In genomic region chr4:149055847-149056246, GRCm38 (mm10) we compare ENCODE assay signal across 27 mouse cellular contexts.
"Had no signal": no experiment of that assay in that cellular context is flagged by ENCODE, and none has a peak within 500 bp of the region (broad histone marks: within the 10 kb centered on the region; RNA-seq: fewer than 3 reads in every experiment).

No protein-coding gene starts in this region.

- H3K4me2 ChIP-seq: forebrain, embryonic 15.5 days; heart, embryonic 12.5 days; hindbrain, embryonic 12.5 days; hindbrain, embryonic 14.5 days; intestine, embryonic 15.5 days; limb, embryonic 12.5 days had no signal

- ATAC-seq: forebrain, embryonic 15.5 days; forebrain, postnatal 0 days; hindbrain, embryonic 16.5 days; inflammation-experienced regulatory T-cells, adult 6 months; intestine, embryonic 15.5 days; intestine, postnatal 0 days had no signal

- H3K9me3 ChIP-seq: forebrain, embryonic 15.5 days; heart, embryonic 10.5 days; heart, embryonic 12.5 days; hindbrain, embryonic 10.5 days; hindbrain, embryonic 12.5 days; intestine, embryonic 15.5 days; limb, embryonic 10.5 days; limb, embryonic 12.5 days had no signal

- H3K36me3 ChIP-seq: forebrain, embryonic 15.5 days; heart, embryonic 10.5 days; heart, embryonic 12.5 days; hindbrain, embryonic 10.5 days; hindbrain, embryonic 12.5 days; intestine, embryonic 15.5 days; limb, embryonic 12.5 days had no signal

- H3K27me3 ChIP-seq: heart, embryonic 12.5 days; intestine, embryonic 15.5 days; limb, embryonic 12.5 days had no signal

- H3K27ac ChIP-seq: forebrain, embryonic 15.5 days; gastrocnemius, adult 2 months; heart, adult 2 months; heart, embryonic 10.5 days; hindbrain, embryonic 10.5 days; hindbrain, embryonic 12.5 days; hindbrain, embryonic 14.5 days; intestine, embryonic 15.5 days; layer of hippocampus, adult 2 months; left cerebral cortex, adult 2 months; limb, embryonic 10.5 days; limb, embryonic 12.5 days had no signal

- H3K9ac ChIP-seq: forebrain, embryonic 15.5 days; forebrain, postnatal 0 days; heart, embryonic 12.5 days; hindbrain, embryonic 12.5 days; hindbrain, embryonic 14.5 days; intestine, embryonic 15.5 days; limb, embryonic 12.5 days had no signal

- H3K4me3 ChIP-seq: forebrain, embryonic 15.5 days; gastrocnemius, adult 2 months; heart, adult 2 months; heart, embryonic 10.5 days; heart, embryonic 12.5 days; hindbrain, embryonic 10.5 days; hindbrain, embryonic 12.5 days; intestine, embryonic 15.5 days; layer of hippocampus, adult 2 months; left cerebral cortex, adult 2 months; limb, embryonic 10.5 days; limb, embryonic 12.5 days had no signal

- DNase-seq: forebrain, postnatal 0 days; gastrocnemius, adult 2 months; gastrocnemius, postnatal 10 days; gastrocnemius, postnatal 25 days; heart, adult 11 months; heart, adult 2 months; heart, postnatal 10 days; heart, postnatal 4 days; kidney, adult 18-20 months; kidney, adult 8-10 months; kidney, postnatal 10 days; kidney, postnatal 25 days; kidney, postnatal 4 days had no signal
